ENCODE assay signal across 8 mouse cellular contexts in the genomic region with DNA sequence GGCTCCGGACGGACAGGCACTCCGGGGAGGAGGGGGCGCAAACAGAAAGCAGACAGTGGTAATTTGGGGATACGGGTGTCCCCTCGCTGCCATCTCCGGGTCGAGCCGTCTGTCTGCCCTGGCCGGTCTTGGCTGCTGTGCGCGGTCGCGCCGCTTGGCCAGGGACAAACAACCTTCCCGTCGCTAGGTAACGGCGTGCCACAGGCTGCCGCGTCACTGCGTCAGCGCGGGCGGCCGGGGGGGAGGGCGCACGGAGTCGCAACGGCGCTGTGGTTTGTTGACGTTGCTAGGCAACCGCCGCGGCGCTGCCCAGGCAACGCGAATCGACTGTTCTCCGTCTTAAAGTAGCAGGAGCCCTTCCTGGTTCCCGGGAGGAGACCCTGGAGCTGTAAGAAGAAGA. TPM values are rescaled to one million over a fixed set of nuclear protein-coding genes. Genes with fewer than 3 reads are reported as not detected.
DNase-seq lines count a peak whose midpoint lies in the region; ATAC-seq lines count a peak whose summit lies in the region.

No protein-coding gene starts in this region.

- peak; percentile 82 for ATAC-seq in megakaryocyte progenitor cell, adult 5-6 weeks (replicated peaks; ENCODE audit: poor library complexity)

- DNase-seq in adrenal gland, adult 18-20 months (ENCODE audit: low spot score in 2 of 2): peak; percentile 93 to 94
- peak; percentile 99 for DNase-seq in embryo, embryonic 10 days (ENCODE audit: low spot score)
- peak; percentile 96 for DNase-seq in gastrocnemius, postnatal 10 days
- DNase-seq in induced T-regulatory cell, adult 2 months (ENCODE audit: low read depth): peak; percentile 98
- peak; percentile 95 to 98 for DNase-seq in left cerebral cortex, postnatal 10 days (ENCODE audit: extremely low spot score in 1 of 2, low spot score in 2 of 2)
- DNase-seq in right cerebral cortex, postnatal 10 days (ENCODE audit: low spot score in 2 of 2): peak; percentile 98
- DNase-seq in urinary bladder, postnatal 14 days (ENCODE audit: low spot score): peak; percentile 97

- intact Hi-C loops in left cerebral cortex, postnatal 10 days (cut with DNase I): no loop called here

RNA-seq across cellular contexts. Expression of a gene that starts 10.1 kb away (rescaled TPM):
- total RNA-seq in adrenal gland, adult 18-20 months (2021): 10 to 100 TPM; 15.9 to 23.2 TPM
- 1 to 10 TPM in 1 of 2 experiments, under 1 TPM in 1; 0.80 to 1.7 TPM for total RNA-seq in gastrocnemius, postnatal 10 days (2021)
- total RNA-seq in left cerebral cortex, postnatal 10 days (2021): 1 to 10 TPM; 2.2 to 2.3 TPM
- 18.2 and 28.4 TPM in 2 replicates for total RNA-seq in megakaryocyte progenitor cell, adult 5-6 weeks (2015)
- total RNA-seq in megakaryocyte progenitor cell, adult 5-6 weeks (2017): 12.7 and 13.2 TPM in 2 replicates

RNA-seq across cellular contexts. Expression of a gene that starts 24.7 kb away (rescaled TPM):
- total RNA-seq in adrenal gland, adult 18-20 months (2021): 10 to 100 TPM; 31.2 to 41.0 TPM
- total RNA-seq in gastrocnemius, postnatal 10 days (2021): 10 to 100 TPM; 31.9 to 35.9 TPM
- total RNA-seq in left cerebral cortex, postnatal 10 days (2021): 10 to 100 TPM; 38.5 to 50.6 TPM
- total RNA-seq in megakaryocyte progenitor cell, adult 5-6 weeks (2015): 26.5 and 32.3 TPM in 2 replicates
- total RNA-seq in megakaryocyte progenitor cell, adult 5-6 weeks (2017): 24.4 and 29.8 TPM in 2 replicates

RNA-seq across cellular contexts. Expression of a gene that starts 37.5 kb away (rescaled TPM):
- 1 to 10 TPM; 5.0 to 8.6 TPM for total RNA-seq in adrenal gland, adult 18-20 months (2021)
- 100 to 1,000 TPM; 669 to 730 TPM for total RNA-seq in gastrocnemius, postnatal 10 days (2021)
- 100 to 1,000 TPM; 145 to 151 TPM for total RNA-seq in left cerebral cortex, postnatal 10 days (2021)
- total RNA-seq in megakaryocyte progenitor cell, adult 5-6 weeks (2015): not detected in 2 replicates
- total RNA-seq in megakaryocyte progenitor cell, adult 5-6 weeks (2017): not detected in 2 replicates

RNA-seq across cellular contexts. Expression of a gene that starts 39.4 kb away (rescaled TPM):
- 10 to 100 TPM; 13.3 to 13.7 TPM for total RNA-seq in adrenal gland, adult 18-20 months (2021)
- total RNA-seq in gastrocnemius, postnatal 10 days (2021): 1 to 10 TPM; 7.8 to 9.8 TPM
- 10 to 100 TPM; 16.8 to 18.2 TPM for total RNA-seq in left cerebral cortex, postnatal 10 days (2021)
- total RNA-seq in megakaryocyte progenitor cell, adult 5-6 weeks (2015): 11.1 and 13.6 TPM in 2 replicates
- 24.8 and 27.4 TPM in 2 replicates for total RNA-seq in megakaryocyte progenitor cell, adult 5-6 weeks (2017)

RNA-seq across cellular contexts. Expression of a gene that starts 39.6 kb away (rescaled TPM):
- 1 to 10 TPM; 5.9 to 6.7 TPM for total RNA-seq in adrenal gland, adult 18-20 months (2021)
- total RNA-seq in gastrocnemius, postnatal 10 days (2021): 1 to 10 TPM; 2.7 to 2.8 TPM
- total RNA-seq in left cerebral cortex, postnatal 10 days (2021): 1 to 10 TPM; 5.3 to 7.2 TPM
- 6.3 and 7.2 TPM in 2 replicates for total RNA-seq in megakaryocyte progenitor cell, adult 5-6 weeks (2015)
- total RNA-seq in megakaryocyte progenitor cell, adult 5-6 weeks (2017): 0.74 and 1.2 TPM in 2 replicates

Comparison
In these comparisons a context has a peak if more than half of its experiments do, and no peak if none do; other contexts are left out.
1. Peak in every context shown above with its lines: DNase-seq and ATAC-seq.
2. RNA of a gene that starts 10.1 kb away (total RNA-seq): 15.9 to 23.2 TPM in adrenal gland, adult 18-20 months and 12.7 to 28.4 TPM in megakaryocyte progenitor cell, adult 5-6 weeks; 2.2 to 2.3 TPM in left cerebral cortex, postnatal 10 days and 0.80 to 1.7 TPM in gastrocnemius, postnatal 10 days; every median in the first group is over 4 times any median in the second.
3. RNA of a gene that starts 37.5 kb away (total RNA-seq): 669 to 730 TPM in gastrocnemius, postnatal 10 days and 145 to 151 TPM in left cerebral cortex, postnatal 10 days; 5.0 to 8.6 TPM in adrenal gland, adult 18-20 months and not detected in megakaryocyte progenitor cell, adult 5-6 weeks; every median in the first group is over 10 times any median in the second.